23 mouse cellular contexts compared by ENCODE assay signal in genomic region chr1:153990651-153991435, GRCm38 (mm10).
DNase-seq lines count a peak whose midpoint lies in the region; ATAC-seq and TF ChIP-seq lines count a peak whose summit lies in the region.
"Had no signal": no experiment of that assay in that cellular context is flagged by ENCODE, and none has a peak within 500 bp of the region (broad histone marks: within the 10 kb centered on the region; RNA-seq: fewer than 3 reads in every experiment).

No protein-coding gene starts in this region.

- no peaks in the 10 kb centered on the region for H3K36me3 ChIP-seq in hindbrain, postnatal 0 days (ENCODE audit: insufficient read depth, low read length)
- H3K36me3 ChIP-seq: heart, embryonic 12.5 days; intestine, embryonic 15.5 days; limb, embryonic 10.5 days; midbrain, embryonic 15.5 days; neural tube, embryonic 15.5 days had no signal

- H3K9ac ChIP-seq in hindbrain, postnatal 0 days (replicated peaks; ENCODE audit: low read length) = no peak overlapping the region
- H3K9ac ChIP-seq: forebrain, embryonic 13.5 days; heart, embryonic 12.5 days; hindbrain, embryonic 14.5 days; intestine, embryonic 15.5 days; liver, embryonic 14.5 days; midbrain, embryonic 15.5 days; neural tube, embryonic 15.5 days had no signal

- H3K27me3 ChIP-seq in hindbrain, postnatal 0 days (ENCODE audit: insufficient read depth, low read length) = no peaks in the 10 kb centered on the region
- H3K27me3 ChIP-seq: forebrain, embryonic 13.5 days; heart, embryonic 12.5 days; intestine, embryonic 15.5 days; midbrain, embryonic 15.5 days; neural tube, embryonic 15.5 days had no signal

- H3K9me3 ChIP-seq in hindbrain, postnatal 0 days (ENCODE audit: low read length) = peaks cover 5% of the 10 kb centered on the region
- H3K9me3 ChIP-seq: intestine, embryonic 15.5 days; limb, embryonic 10.5 days; midbrain, embryonic 15.5 days had no signal

- no peak overlapping the region for H3K4me3 ChIP-seq in hindbrain, postnatal 0 days (ENCODE audit: low read length)
- H3K4me3 ChIP-seq: forebrain, embryonic 13.5 days; heart, embryonic 12.5 days; intestine, embryonic 15.5 days; left cerebral cortex, adult 2 months; limb, embryonic 10.5 days; midbrain, embryonic 15.5 days; myocyte; neural tube, embryonic 15.5 days had no signal

- no peak overlapping the region for H3K4me2 ChIP-seq in hindbrain, postnatal 0 days (ENCODE audit: low read depth, low read length)
- H3K4me2 ChIP-seq: forebrain, embryonic 13.5 days; heart, embryonic 12.5 days; hindbrain, embryonic 14.5 days; intestine, embryonic 15.5 days; midbrain, embryonic 15.5 days; neural tube, embryonic 15.5 days had no signal

- H3K4me1 ChIP-seq in hindbrain, postnatal 0 days (ENCODE audit: insufficient read depth, low read length) = no peaks in the 10 kb centered on the region
- H3K4me1 ChIP-seq: forebrain, embryonic 13.5 days; limb, embryonic 10.5 days; midbrain, embryonic 15.5 days; neural tube, embryonic 15.5 days had no signal

- WGBS in hindbrain, postnatal 0 days = 83% methylated on average over 11 of the region's 11 CpGs

- peak; percentile 76 for DNase-seq in heart, adult 11 months
- DNase-seq in heart, postnatal 14 days = no peak
- DNase-seq in 3T3-L1 (ENCODE audit: low read depth, low spot score) = peak; percentile 5
- peak; percentile 4 for DNase-seq in A20 (ENCODE audit: low read depth, low spot score)
- peak; percentile 7 to 28 for DNase-seq in adrenal gland, postnatal 36 days
- DNase-seq in hindbrain, postnatal 0 days (ENCODE audit: low spot score) = no peak
- DNase-seq in T-cell, adult 2 months (ENCODE audit: low spot score) = no peak
- DNase-seq: cerebellum, adult 9-11 months; kidney, adult 9 months; kidney, postnatal 36 days; lung, postnatal 14 days; right cerebral cortex, postnatal 25 days; thymus, postnatal 25 days had no signal

- intact Hi-C loops in heart, postnatal 14 days (cut with DNase I) = no loop called here

- ATAC-seq in hindbrain, postnatal 0 days = no peak
- ATAC-seq: forebrain, embryonic 13.5 days; intestine, embryonic 15.5 days; midbrain, embryonic 15.5 days had no signal

- H3K27ac ChIP-seq in hindbrain, postnatal 0 days = no peak overlapping the region
- H3K27ac ChIP-seq: forebrain, embryonic 13.5 days; hindbrain, embryonic 14.5 days; intestine, embryonic 15.5 days; left cerebral cortex, adult 2 months; limb, embryonic 10.5 days; liver, embryonic 14.5 days; midbrain, embryonic 15.5 days; neural tube, embryonic 15.5 days had no signal

- TF ChIP-seq CTCF in hindbrain, postnatal 0 days (IDR thresholded peaks at IDR 0.05; ENCODE audit: low read depth) = no peak

Comparison
In these comparisons a context has a peak if more than half of its experiments do, and no peak if none do; other contexts are left out.
1. DNase-seq: peak in heart, adult 11 months (single experiment), 3T3-L1 (single experiment), A20 (single experiment) and adrenal gland, postnatal 36 days (2 of 2); none in heart, postnatal 14 days (0 of 2), hindbrain, postnatal 0 days (single experiment) and T-cell, adult 2 months (single experiment).